Mouse (Mus musculus) heart, embryonic 10.5 days (tissue): ENCODE measurements around the gene Mrc1. TPM values are rescaled to one million over a fixed set of nuclear protein-coding genes. Genes with fewer than 3 reads are reported as not detected.
"Not testable (repeated sequence)": the region's sequence is repeated elsewhere in the genome, so short reads cannot be mapped to it uniquely, and the experiment has no call there.

Experiments used
- DNase-seq: peaks from one replicate; pipeline ENCODE4 v3.0.0-alpha.2; 2017; ENCODE audit warnings: low spot score
- H3K27ac ChIP-seq: fragments of 300-500 bp; sonication (generic); 2 replicates; pipeline ENCODE4 v1.5.1; 2016; ENCODE audit warnings: mild to moderate bottlenecking
- H3K27me3 ChIP-seq: fragments of 300-500 bp; sonication (generic); 2 replicates; pipeline ENCODE4 v1.6.1; 2016; ENCODE audit warnings: mild to moderate bottlenecking; ENCODE audit not compliant: poor library complexity, insufficient read depth, severe bottlenecking
- H3K36me3 ChIP-seq: fragments of 300-500 bp; sonication (generic); 2 replicates; pipeline ENCODE4 v1.6.1; 2016; ENCODE audit warnings: mild to moderate bottlenecking, moderate library complexity
- H3K4me1 ChIP-seq: fragments of 300-500 bp; sonication (generic); 2 replicates; pipeline ENCODE4 v1.6.1; 2016; ENCODE audit warnings: mild to moderate bottlenecking
- H3K4me3 ChIP-seq: fragments of 300-500 bp; sonication (generic); 2 replicates; pipeline ENCODE4 v1.5.1; 2016; ENCODE audit warnings: mild to moderate bottlenecking, moderate library complexity
- H3K9me3 ChIP-seq: fragments of 300-500 bp; sonication (generic); 2 replicates; pipeline ENCODE4 v1.6.1; 2016; ENCODE audit warnings: mild to moderate bottlenecking, moderate library complexity
- WGBS: fragments of 180-500 bp; shearing (Covaris S2); methylation state at CpG from one replicate; pipeline ENCODE4 v1.1.7; 2016; 5-methylcytosine and 5-hydroxymethylcytosine counted together
- polyA plus RNA-seq: library from polyadenylated mRNA; unstranded; fragments of >200 nt; fragmentation: Nextera tagmentation; extraction: Ambion mirVana; gene quantifications from 2 replicates; pipeline ENCODE4 v1.2.1, GENCODE M21; 2016

Gene Mrc1
- 0.54 and 1.6 TPM in 2 replicates for polyA plus RNA-seq

DNA sequence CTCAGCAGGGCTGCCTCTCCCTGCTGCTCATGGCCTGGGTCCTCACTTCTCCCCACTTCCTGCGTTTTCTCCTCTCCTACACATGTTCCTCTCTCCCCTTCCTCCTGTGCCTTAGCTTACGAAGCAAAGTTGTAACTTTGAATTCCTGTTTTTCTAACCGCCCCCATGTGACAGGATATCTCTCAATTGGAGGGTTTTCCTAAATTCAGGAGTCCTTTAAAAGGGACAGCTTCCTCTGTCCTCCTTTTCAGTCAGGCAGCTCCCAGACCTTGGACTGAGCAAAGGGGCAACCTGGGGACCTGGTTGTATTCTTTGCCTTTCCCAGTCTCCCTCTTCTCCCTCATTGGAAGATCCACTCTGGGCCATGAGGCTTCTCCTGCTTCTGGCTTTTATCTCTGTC is at the start of gene Mrc1:
Gene Mrc1 (plus strand): TSS at position 244 of the 400 bp plus-strand sequence.
- Histone ChIP-seq H3K27me3 (no peaks in the 10 kb centered on the region), H3K4me1 (peaks cover 11% of the 10 kb centered on the region; the same call in 1 of the 2 replicates), H3K36me3 (no peaks in the 10 kb centered on the region), H3K9me3 (no peaks in the 10 kb centered on the region), H3K27ac (0 out of 2 replicates have a peak within 1 kb of the TSS, but pooled peaks have one; percentile 52), H3K4me3 (no peak within 1 kb of the TSS)
- 34% methylated on average over 3 of the region's 3 CpGs for WGBS
- DNase-seq: no peak

GRCm38 (mm10) chr2:14184375-14184774 is 44.8 kb upstream of the Mrc1 start:
- H3K27ac ChIP-seq: no peak overlapping the region
- no peaks in the 10 kb centered on the region for H3K9me3 ChIP-seq
- no peak overlapping the region for H3K4me3 ChIP-seq
- no peak for DNase-seq
- no peaks in the 10 kb centered on the region for H3K36me3 ChIP-seq
- no peaks in the 10 kb centered on the region for H3K27me3 ChIP-seq
- H3K4me1 ChIP-seq: no peaks in the 10 kb centered on the region

DNA sequence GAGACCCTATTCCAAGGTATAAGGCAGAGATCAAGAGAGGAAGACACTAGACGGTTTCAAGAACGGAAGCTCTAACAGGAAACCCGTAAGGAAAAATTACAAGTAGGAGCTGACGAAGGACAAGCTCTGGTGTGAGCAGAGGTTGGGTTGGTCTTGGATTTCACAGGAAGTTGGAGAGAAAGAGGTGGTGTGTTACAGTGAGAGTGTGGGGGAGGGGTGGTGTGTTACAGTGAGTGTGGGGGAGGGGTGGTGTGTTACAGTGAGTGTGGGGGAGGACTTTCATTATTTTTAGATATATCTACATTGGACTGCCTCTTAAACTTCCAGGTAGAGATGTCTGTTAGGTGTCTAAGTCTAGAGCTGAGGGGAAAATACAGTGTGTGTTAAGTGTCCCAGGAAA is 38.5 kb upstream of the Mrc1 start:
- Histone ChIP-seq H3K36me3 (no peaks in the 10 kb centered on the region), H3K4me3 (no peak overlapping the region), H3K9me3 (no peaks in the 10 kb centered on the region), H3K27ac (no peak overlapping the region), H3K4me1 (no peaks in the 10 kb centered on the region), H3K27me3 (no peaks in the 10 kb centered on the region)
- WGBS: 60% methylated on average over 4 of the region's 4 CpGs
- DNase-seq: no peak

GRCm38 (mm10) chr2:14191601-14192000 is 37.6 kb upstream of the Mrc1 start:
- DNase-seq: no peak

DNA sequence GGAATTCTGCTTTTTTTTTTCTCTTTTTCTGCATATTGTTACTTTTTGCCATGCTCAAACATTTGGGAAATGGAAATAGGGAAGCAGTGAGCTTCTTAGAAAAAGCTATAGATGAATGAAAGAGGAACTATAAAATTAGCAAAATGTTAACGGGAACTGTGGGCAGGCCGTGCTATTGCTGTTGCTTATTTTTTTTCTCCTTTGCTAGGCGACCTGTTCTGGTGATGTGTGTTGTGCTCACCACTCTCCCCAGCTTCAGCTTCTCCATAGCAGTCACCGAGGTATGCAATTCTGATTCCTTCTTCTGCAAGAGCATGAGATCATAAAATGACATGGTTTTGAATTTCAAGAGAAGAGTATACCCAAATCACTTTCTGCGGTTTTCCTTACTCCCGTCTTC is 37.1 kb upstream of the Mrc1 start:
- no peaks in the 10 kb centered on the region for H3K27me3 ChIP-seq
- no peak for DNase-seq
- H3K9me3 ChIP-seq: no peaks in the 10 kb centered on the region
- no peak overlapping the region for H3K4me3 ChIP-seq
- H3K27ac ChIP-seq: no peak overlapping the region
- no peaks in the 10 kb centered on the region for H3K36me3 ChIP-seq
- 87% methylated on average over 6 of the region's 6 CpGs for WGBS
- no peaks in the 10 kb centered on the region for H3K4me1 ChIP-seq

More at GRCm38 (mm10) chr2:14191601-14192000, 37.6 kb upstream of the Mrc1 start:
- Histone ChIP-seq H3K9me3 (no peaks in the 10 kb centered on the region), H3K4me3 (no peak overlapping the region), H3K4me1 (no peaks in the 10 kb centered on the region), H3K27ac (no peak overlapping the region), H3K27me3 (no peaks in the 10 kb centered on the region), H3K36me3 (no peaks in the 10 kb centered on the region)
- WGBS: 74% methylated on average over 4 of the region's 4 CpGs

DNA sequence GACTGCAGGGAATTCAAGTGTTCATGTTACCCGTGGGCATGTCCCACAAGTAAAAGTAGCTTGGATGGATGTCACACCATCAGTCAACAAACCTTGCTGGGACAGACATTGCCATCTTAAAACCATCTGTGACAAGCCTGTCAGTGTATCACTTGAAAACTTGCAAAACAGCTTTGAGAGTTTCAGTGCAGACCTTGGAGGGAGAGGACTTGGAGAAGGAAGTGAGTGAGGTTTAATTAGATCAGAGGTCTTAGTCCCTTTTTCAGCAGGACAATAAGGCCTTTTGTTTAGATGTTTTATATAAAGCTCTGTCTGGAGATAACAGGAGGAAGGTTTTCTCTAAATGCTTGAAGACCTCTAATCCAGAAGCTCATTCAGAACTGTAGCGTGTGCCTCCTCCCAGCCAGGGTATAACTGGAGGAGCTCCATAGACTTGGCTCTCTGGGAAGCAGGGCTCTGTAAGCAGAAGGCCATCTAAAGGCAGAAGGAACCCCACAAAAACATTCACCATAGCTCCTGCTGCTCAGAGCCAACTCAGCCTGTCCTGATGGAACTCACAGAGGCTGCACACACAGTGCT is 30.8 kb upstream of the Mrc1 start:
- H3K27me3 ChIP-seq, H3K4me3 ChIP-seq, H3K27ac ChIP-seq, DNase-seq, H3K9me3 ChIP-seq, H3K4me1 ChIP-seq, H3K36me3 ChIP-seq: not testable (repeated sequence)
- 90% methylated on average over 1 of the region's 2 CpGs for WGBS

- Histone ChIP-seq H3K27me3 (no peaks in the 10 kb centered on the region), H3K4me3 (no peak overlapping the region), H3K27ac (no peak overlapping the region), H3K36me3 (no peaks in the 10 kb centered on the region), H3K9me3 (no peaks in the 10 kb centered on the region), H3K4me1 (no peaks in the 10 kb centered on the region)
- WGBS: 29% methylated on average over 2 of the region's 2 CpGs
- DNase-seq: no peak
These were observed 29.6 kb upstream of the Mrc1 start for GRCm38 (mm10) chr2:14199621-14200020.

- H3K9me3 ChIP-seq, H3K4me1 ChIP-seq, H3K4me3 ChIP-seq, H3K27me3 ChIP-seq, H3K36me3 ChIP-seq, DNase-seq, H3K27ac ChIP-seq: not testable (repeated sequence)
- 83% methylated on average over 1 of the region's 2 CpGs for whole genome bisulfite sequencing
These were observed 28.2 kb upstream of the Mrc1 start for GRCm38 (mm10) chr2:14200879-14201445.

DNA sequence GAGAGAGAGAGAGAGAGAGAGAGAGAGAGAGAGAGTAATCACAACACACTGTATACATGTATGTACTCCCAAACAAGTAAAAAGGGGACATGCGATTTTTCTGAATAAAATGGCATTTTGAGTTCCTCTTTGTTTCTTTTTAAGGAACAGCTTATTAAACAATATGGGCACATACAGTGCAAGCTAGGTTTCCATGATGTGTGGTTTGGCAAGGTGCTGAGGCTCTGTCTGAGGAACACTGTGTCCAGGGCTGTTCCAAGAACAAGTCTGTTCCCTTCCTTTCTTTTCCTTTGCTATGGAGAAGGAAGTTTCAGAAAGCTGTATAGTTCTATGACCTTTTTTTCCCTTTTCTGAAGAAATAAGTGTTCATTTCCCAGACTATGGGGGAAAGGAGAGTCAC is 24.9 kb upstream of the Mrc1 start:
- no peaks in the 10 kb centered on the region for H3K9me3 ChIP-seq
- H3K4me1 ChIP-seq: no peaks in the 10 kb centered on the region
- no peaks in the 10 kb centered on the region for H3K27me3 ChIP-seq
- no peak for DNase-seq
- WGBS: 71% methylated on average over 1 of the region's 1 CpGs
- H3K4me3 ChIP-seq: no peak overlapping the region
- no peaks in the 10 kb centered on the region for H3K36me3 ChIP-seq
- H3K27ac ChIP-seq: no peak overlapping the region

GRCm38 (mm10) chr2:14206798-14207197 is 22.4 kb upstream of the Mrc1 start:
- no peak for DNase-seq
- Histone ChIP-seq H3K9me3 (no peaks in the 10 kb centered on the region), H3K4me3 (no peak overlapping the region), H3K27ac (no peak overlapping the region), H3K36me3 (no peaks in the 10 kb centered on the region), H3K27me3 (no peaks in the 10 kb centered on the region), H3K4me1 (no peaks in the 10 kb centered on the region)
- WGBS: 72% methylated on average over 4 of the region's 4 CpGs

GRCm38 (mm10) chr2:14210731-14211130 is 18.5 kb upstream of the Mrc1 start:
- Histone ChIP-seq H3K4me3 (no peak overlapping the region), H3K27ac (no peak overlapping the region), H3K9me3 (no peaks in the 10 kb centered on the region), H3K36me3 (no peaks in the 10 kb centered on the region), H3K27me3 (no peaks in the 10 kb centered on the region), H3K4me1 (no peaks in the 10 kb centered on the region)
- no peak for DNase-seq
- WGBS: 79% methylated on average over 1 of the region's 1 CpGs

- no peaks in the 10 kb centered on the region for H3K27me3 ChIP-seq
- H3K9me3 ChIP-seq: no peaks in the 10 kb centered on the region
- DNase-seq: no peak
- no peak overlapping the region for H3K27ac ChIP-seq
- no peaks in the 10 kb centered on the region for H3K36me3 ChIP-seq
- H3K4me3 ChIP-seq: no peak overlapping the region
- no peaks in the 10 kb centered on the region for H3K4me1 ChIP-seq
These were observed 17.6 kb upstream of the Mrc1 start for GRCm38 (mm10) chr2:14211606-14212005.

GRCm38 (mm10) chr2:14214764-14215163 is 14.4 kb upstream of the Mrc1 start:
- no peak for DNase-seq
- 69% methylated on average over 3 of the region's 3 CpGs for WGBS
- H3K36me3 ChIP-seq: no peaks in the 10 kb centered on the region
- no peak overlapping the region for H3K27ac ChIP-seq
- H3K4me1 ChIP-seq: no peaks in the 10 kb centered on the region
- no peak overlapping the region for H3K4me3 ChIP-seq
- H3K9me3 ChIP-seq: no peaks in the 10 kb centered on the region
- no peaks in the 10 kb centered on the region for H3K27me3 ChIP-seq

DNA sequence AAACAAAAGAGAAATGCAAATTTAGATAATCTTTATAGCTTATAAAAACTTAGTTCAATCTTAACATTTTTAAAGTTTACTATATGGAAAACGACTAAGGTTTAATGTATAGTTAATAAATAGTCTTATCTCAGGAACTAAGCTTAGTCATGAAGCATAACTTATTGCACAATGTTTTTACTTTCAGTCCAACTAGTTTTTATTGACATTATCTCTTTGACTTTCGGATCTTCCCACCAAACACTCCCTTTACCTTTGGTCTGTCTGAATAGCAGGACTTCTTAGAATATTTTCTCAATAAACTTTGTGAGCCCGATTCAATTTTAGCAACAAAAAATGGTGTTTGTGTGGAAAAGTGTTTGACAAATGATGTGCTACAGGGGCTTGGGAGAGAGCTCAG is 12.5 kb upstream of the Mrc1 start:
- H3K27me3 ChIP-seq: no peaks in the 10 kb centered on the region
- no peak overlapping the region for H3K27ac ChIP-seq
- no peak for DNase-seq
- H3K4me3 ChIP-seq: no peak overlapping the region
- 78% methylated on average over 3 of the region's 3 CpGs for WGBS
- no peaks in the 10 kb centered on the region for H3K4me1 ChIP-seq
- no peaks in the 10 kb centered on the region for H3K36me3 ChIP-seq
- H3K9me3 ChIP-seq: no peaks in the 10 kb centered on the region
